Mouse (Mus musculus) layer of hippocampus, postnatal 36 days (tissue): Measurements from ENCODE around the gene Adck2. TPM values are rescaled to one million over a fixed set of nuclear protein-coding genes. Genes with fewer than 3 reads are reported as not detected.
A peak's percentile ranks its signal among the peaks of the same experiment; 100 is the strongest.

Source experiments
- DNase-seq, 2 experiments: peaks; one replicate each; pipeline ENCODE4 v3.0.0; 2022
- total RNA-seq, 2 experiments: library from RNA; stranded (reverse); gene quantifications; 2 replicates each; pipeline ENCODE4 v1.2.3; 2021

The Adck2 gene
- total RNA-seq, 2 experiments from 2014 or later: 29.7 to 33.1 TPM

GRCm38 (mm10) chr6:39557723-39558261 is 15.9 kb upstream of the Adck2 start, which contains the start of gene Dennd2a:
Gene Dennd2a (minus strand): TSS chr6:39557867.
- DNase-seq: peak; percentile 88

GRCm38 (mm10) chr6:39559276-39559939 is 14.3 kb upstream of the Adck2 start:
- DNase-seq: no peak

- DNase-seq: peak; percentile 69 to 81
Observed at GRCm38 (mm10) chr6:39562166-39563015, 11.3 kb upstream of the Adck2 start.

GRCm38 (mm10) chr6:39567528-39567927 is 6.1 kb upstream of the Adck2 start:
- DNase-seq: no peak

DNA sequence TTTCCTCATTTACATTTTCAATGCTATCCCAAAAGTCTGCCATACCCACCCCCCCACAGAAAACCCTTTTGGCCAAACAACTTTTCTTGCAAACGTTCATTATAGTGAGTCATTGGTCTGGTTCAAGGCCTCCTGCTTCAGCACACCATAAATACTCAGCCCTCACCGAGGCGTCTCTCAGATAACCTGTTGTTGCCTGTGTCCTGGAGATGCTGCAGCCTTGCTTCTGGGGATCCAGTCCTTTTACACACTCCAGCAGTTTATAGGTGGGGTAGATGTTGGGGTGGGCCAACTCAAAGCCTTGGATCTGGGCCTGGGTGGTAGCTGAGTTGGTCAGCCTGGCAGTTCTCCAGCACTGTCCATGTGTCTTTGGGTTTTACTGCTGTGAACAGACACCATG is 3.2 kb upstream of the Adck2 start:
- DNase-seq: no peak

DNA sequence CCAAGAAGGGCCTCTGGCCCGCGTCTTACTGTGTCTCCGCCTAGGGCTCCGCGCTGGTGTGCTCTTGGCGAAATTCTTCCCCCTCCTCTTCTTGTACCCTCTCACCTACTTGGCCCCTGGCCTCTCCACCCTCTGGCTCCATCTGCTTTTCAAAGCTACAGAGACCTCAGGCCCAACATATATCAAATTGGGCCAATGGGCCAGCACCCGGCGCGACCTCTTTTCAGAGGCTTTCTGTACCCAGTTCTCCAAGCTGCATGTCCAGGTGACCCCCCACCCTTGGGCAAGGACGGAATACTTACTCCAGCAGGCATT is 839 bp downstream of the Adck2 start:
- no peak for DNase-seq

GRCm38 (mm10) chr6:39574951-39575350 is 1.3 kb downstream of the Adck2 start:
- no peak for DNase-seq

DNA sequence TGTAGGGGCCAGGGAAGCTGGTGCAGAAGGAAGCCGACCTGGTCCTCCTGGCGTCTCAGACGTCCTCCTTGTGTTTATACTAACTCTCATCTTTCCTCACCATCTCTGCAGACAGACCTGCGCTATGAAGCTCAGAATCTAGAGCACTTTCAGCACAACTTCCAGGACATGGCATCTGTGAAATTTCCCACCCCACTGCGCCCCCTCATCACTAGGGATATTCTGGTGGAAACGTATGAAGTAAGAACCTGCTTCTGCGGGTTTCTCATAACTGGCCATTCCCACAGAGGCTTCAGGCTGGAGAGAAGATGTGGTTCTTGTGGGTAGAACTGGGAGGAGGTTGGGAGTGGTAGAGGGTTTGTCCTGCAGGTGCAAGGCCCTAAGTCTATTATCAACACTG is 5.9 kb downstream of the Adck2 start:
- DNase-seq: no peak

DNA sequence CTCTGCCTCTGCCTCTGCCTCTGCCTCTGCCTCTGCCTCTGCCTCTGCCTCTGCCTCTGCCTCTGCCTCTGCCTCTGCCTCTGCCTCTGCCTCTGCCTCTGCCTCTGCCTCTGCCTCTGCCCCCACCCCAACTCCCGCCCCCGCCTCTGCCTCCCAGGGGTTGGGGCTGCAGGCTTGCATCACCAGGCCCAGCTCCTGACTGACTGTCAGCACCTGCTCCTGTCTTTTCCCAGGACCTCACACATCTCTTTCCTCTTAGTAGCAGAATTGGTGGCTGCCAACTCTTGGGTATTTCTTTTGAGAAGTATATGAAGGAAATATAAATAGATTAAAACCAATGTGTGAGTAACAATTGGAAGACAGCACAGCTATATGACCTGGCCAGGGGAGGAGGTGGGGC is 6.9 kb downstream of the Adck2 start:
- DNase-seq: no peak

DNA sequence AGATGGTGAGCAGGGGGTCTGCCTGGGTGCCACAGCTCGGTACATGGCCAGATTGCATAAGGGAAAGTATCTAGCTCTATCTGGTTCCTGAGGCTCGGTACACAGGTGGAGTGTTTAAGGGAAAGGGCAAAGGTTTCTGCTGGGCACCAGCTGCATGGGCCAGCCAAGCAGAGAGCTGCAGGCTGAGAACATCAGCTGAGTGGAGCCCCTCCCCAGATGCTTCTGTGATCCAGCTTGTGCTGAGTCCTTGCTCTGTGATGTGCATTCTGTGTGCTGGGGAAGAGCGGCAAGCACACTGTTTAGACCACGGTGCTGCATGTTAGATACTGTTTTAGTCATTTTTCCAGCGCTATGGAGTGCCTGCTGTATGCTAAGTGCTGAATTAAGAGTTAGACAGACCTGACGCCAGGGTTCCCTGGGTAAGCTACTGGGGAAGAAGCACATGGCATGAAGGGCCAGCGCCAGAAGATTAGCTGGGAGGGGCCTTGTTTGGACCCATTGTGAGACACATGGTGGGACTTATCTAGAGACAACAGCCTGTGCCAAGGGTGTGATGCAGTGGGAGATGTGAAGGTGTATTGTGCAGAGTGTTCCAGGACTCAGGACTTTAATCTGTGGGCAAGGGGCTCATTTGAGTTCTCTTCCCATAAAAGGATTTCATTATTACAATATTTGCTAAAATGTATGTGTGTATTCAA is 7.6 kb downstream of the Adck2 start:
- no peak for DNase-seq

DNA sequence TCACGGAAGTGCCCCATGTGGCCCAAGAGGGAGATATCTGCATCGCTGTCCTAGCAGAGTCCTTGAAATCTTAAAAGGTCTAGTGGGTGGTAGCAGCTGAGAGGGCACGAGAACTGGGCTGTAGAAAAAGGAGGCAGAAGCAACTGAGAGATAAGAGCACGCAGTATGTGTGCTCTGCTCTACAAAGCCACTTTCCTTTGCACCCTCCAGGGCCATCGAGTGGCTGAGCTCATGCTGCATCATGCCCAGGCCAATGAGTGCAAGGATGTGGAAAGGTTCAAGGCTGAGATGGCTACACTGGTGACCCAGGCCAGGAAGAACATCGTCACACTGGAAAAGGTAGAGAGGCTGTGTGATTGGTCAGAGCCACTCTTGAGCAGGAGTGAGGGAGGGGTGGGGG is 11.8 kb downstream of the Adck2 start, which contains the start of gene Gm42420:
Gm42420 (plus strand) TSS at position 237 of the 400 bp plus-strand sequence.
- DNase-seq: no peak

GRCm38 (mm10) chr6:39591481-39591880 is 17.8 kb downstream of the Adck2 start:
- DNase-seq: no peak

DNA sequence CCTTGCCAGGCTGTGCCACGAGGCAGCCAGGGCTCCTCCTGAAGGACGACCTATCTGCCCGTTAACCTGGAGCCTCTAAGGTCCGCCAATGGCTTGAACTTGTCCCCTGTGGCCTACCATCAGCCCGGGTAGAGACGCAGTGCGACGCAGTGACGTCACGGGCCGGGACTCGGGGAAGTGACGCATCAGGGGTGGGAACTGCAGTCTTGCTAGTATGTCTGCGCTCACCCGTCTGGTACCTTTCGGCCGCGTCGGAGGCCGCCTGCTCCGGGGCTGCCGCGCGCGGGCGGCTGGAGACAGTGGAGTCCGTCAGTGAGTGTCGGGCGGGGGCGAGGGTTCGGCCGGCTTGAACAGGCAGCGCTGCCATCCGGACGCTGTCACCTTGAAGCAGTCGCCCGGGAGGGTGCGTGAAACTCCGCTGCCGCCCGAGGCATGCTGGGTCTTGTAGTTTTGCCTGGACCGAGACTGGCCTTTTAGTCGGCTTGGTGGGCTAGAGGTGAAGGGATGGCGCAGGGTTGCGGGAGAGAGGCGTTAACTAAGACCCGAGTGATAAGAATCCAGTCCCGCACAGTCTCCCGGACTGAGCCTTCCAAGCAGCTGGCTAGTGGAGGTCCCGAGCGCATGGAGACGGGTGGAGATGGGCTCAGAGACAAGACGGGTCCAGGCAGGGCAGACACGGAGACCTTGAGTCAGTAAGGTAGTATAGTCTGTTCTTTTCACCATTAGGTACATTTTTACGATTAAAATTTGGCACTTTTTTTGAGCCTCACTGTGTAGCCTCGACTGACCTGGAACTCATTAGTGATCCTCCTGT is 18.9 kb downstream of the Adck2 start, which contains the start of gene Ndufb2:
Ndufb2 (plus strand) TSS at position 174 of the 814 bp plus-strand sequence.
- DNase-seq: peak; percentile 96

DNA sequence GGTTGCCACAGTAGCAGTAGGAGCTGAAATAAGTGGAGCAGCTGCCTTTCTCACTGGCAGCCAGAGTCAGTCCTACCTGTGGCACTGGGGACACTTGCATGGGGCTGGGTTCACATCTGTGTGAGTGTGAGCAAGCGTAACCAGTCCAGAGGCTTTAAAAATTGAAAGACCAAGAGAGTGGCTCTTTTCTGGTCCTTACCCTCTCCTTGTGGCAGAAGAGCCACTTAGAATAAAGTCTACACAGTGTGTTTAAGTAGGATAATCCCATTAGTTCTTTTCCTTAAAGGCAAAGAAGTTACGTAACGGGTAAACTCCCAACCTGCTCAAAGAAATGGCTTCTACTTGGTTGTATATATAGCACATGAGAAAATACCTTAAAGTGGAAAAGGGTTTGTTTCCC is 27.2 kb downstream of the Adck2 start:
- no peak for DNase-seq

DNA sequence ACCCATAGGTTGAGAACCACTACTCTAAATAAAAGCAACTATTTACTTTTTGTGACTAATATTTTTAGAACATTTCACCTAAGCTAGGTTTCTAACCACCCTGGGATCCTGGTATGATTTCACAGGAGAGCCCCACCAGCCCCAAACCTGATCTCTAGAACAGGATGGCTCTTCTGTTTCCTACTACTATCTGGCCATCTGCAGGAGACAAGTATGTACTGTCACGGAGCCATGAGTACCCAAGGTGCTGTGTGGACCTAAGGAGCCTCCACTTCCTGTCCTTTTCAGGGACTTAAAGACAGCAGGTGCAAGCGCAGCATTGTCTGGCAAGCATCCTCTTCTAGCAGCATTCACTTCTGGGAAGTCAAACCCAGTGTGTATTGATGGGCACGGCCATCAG is 28.2 kb downstream of the Adck2 start:
- no peak for DNase-seq

DNA sequence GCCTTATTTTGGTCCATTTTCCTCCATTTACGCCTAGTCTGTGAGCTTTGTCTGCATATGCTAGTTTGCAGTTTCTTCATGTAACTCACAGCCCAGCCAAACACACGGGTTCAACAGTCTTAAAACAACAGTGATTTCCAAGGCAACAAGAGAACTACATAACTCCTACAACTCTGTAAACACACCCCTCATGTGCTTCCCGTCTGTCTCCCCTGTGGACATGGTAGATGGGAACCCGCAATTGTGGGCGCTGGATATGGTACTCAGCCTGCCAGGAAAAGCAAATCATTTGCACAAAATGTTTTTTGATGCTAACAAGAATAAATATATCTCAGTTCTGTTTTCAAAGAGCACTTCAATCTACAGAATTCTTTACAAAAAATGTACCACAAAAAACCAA is 30.9 kb downstream of the Adck2 start:
- peak; percentile 43 to 56 for DNase-seq

DNA sequence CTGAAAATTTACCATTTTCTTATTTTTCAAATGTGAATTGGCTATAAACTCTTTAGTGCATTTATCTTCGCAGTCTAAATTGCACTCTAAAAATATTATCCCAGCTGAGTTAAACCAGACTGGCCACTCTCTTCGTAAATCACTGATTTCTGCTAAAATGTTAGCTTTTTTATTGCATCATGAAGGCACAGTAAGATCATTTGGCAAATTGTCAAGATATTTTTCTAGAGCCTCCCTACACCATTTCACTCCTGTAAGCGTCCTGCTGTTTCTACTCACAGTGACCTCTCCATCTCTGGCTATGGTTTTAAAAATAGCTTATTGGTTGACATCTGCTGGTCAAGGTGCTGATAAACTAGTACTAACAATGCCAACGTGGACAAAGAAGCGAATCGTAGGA is 32.4 kb downstream of the Adck2 start:
- no peak for DNase-seq

GRCm38 (mm10) chr6:39606862-39607261 is 33.2 kb downstream of the Adck2 start:
- DNase-seq: no peak

GRCm38 (mm10) chr6:39607365-39607764 is 33.7 kb downstream of the Adck2 start:
- DNase-seq: no peak

DNA sequence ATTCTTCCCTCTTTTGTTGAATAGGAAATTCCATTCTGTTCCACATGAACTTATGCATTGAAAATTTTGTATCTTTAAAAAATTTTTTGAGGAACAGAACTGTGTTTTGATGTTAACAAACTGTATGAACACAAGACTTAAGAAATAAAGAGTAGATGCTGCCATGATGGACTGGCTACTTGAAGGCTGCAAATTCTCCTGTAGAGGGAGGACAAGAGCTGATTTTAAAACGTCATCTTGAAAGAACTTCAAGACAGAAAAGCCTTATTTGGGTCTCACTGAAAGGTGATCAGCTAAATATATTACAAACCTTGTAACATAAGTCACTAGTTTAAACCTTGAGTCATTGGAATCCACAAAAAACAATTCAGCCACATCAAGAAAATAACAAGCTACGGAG is 36.5 kb downstream of the Adck2 start:
- DNase-seq: no peak

GRCm38 (mm10) chr6:39611296-39611695 is 37.6 kb downstream of the Adck2 start:
- no peak for DNase-seq
